Mouse (Mus musculus) embryonic stem cell, embryonic (primary cell): Measurements from ENCODE around the gene Hoxb5.

ENCODE experiments used
- CTCF ChIA-PET, 4 experiments: fragments of 300-600 bp in 2 of 4; fragments of 350-600 bp in 2 of 4; sonication (Branson Sonifier 250); formaldehyde crosslinking; loops; one replicate each; lab custom pipeline; 2022; ENCODE audit warnings: inconsistent platforms in 2 of 4; lab: Charles Lee
- POLR2A ChIA-PET, 4 experiments: fragments of 300-600 bp in 2 of 4; fragments of 350-600 bp in 2 of 4; sonication (Branson Sonifier 250); formaldehyde crosslinking; loops; one replicate each; lab custom pipeline; 2022; ENCODE audit warnings: antibody characterized with exemption in 4 of 4, inconsistent platforms in 1 of 4; lab: Charles Lee

Gene Hoxb5

GRCm38 (mm10) chr11:96290705-96291355 lies 12.3 kb upstream of the Hoxb5 start:
- ChIA-PET CTCF (interaction anchor here in 2 of 4 experiments (0.6 to 1.3 kb wide), 4 partner anchors 11 to 608 kb away, joined by 3 to 4 read pairs (median 4); no protein-coding TSS in a partner anchor), POLR2A (interaction anchor here in 1 of 4 experiments (0.6 to 0.8 kb wide), 3 partner anchors 14 to 256 kb away, joined by 3 to 4 read pairs (median 3); partner anchors contain the start of gene Snf8)

- POLR2A ChIA-PET = interaction anchor here in 1 of 4 experiments (0.6 to 1.0 kb wide), 4 partner anchors 12 to 257 kb away, joined by 3 to 4 read pairs (median 3); partner anchors contain the start of gene Snf8
- CTCF ChIA-PET = interaction anchor here (0.6 to 1.9 kb wide), 8 partner anchors 12 to 871 kb away, joined by 3 to 12 read pairs (median 4); no protein-coding TSS in a partner anchor
These were observed 11.2 kb upstream of the Hoxb5 start, which contains the start of gene Hoxb6 for GRCm38 (mm10) chr11:96291681-96292564. Gene Hoxb6 (plus strand): TSS chr11:96292476.

- CTCF ChIA-PET = interaction anchor here in 3 of 4 experiments (0.8 to 1.9 kb wide), 6 partner anchors 9 to 1080 kb away, joined by 3 to 12 read pairs (median 4); partner anchors contain the start of gene Hoxb5 (in 1 of the 3)
These were observed 10.4 kb upstream of the Hoxb5 start for GRCm38 (mm10) chr11:96292565-96293301.

GRCm38 (mm10) chr11:96293302-96293921 lies 9.7 kb upstream of the Hoxb5 start:
- POLR2A ChIA-PET = interaction anchor here in 1 of 4 experiments (1.0 kb wide), 1 partner anchor 11 kb away, joined by 4 read pairs; no protein-coding TSS in a partner anchor
- CTCF ChIA-PET = interaction anchor here (0.7 to 1.9 kb wide), 7 partner anchors 10 to 1080 kb away, joined by 3 to 12 read pairs (median 4); partner anchors contain the start of gene Hoxb5 (in 1 of the 4)

More at GRCm38 (mm10) chr11:96292565-96293301, 10.4 kb upstream of the Hoxb5 start:
- POLR2A ChIA-PET = interaction anchor here in 1 of 4 experiments (1.0 kb wide), 2 partner anchors 10 to 18 kb away, joined by 3 to 4 read pairs; no protein-coding TSS in a partner anchor

- POLR2A ChIA-PET = interaction anchor here in 1 of 4 experiments (0.7 to 1.3 kb wide), 4 partner anchors 10 to 219 kb away, joined by 3 to 6 read pairs (median 4); no protein-coding TSS in a partner anchor
- CTCF ChIA-PET = interaction anchor here (0.5 to 3.6 kb wide), 12 partner anchors 9 to 515 kb away, joined by 3 to 18 read pairs (median 4); partner anchors contain the start of gene Hoxb5 (in 1 of the 4)
These were observed 8.7 kb upstream of the Hoxb5 start for GRCm38 (mm10) chr11:96294245-96295091.

- POLR2A ChIA-PET = interaction anchor here in 3 of 4 experiments (0.6 to 1.6 kb wide), 11 partner anchors 8 to 376 kb away, joined by 3 to 6 read pairs (median 4); partner anchors contain the start of gene Hoxb5 (in 1 of the 3)
- CTCF ChIA-PET = interaction anchor here (0.5 to 3.6 kb wide), 20 partner anchors 9 to 516 kb away, joined by 3 to 18 read pairs (median 3); partner anchors contain the start of genes Hoxb7 (in 1 of the 4) and Hoxb8 (in 1 of the 4)
These were observed 7.9 kb upstream of the Hoxb5 start for GRCm38 (mm10) chr11:96295092-96295835.

- ChIA-PET POLR2A (interaction anchor here in 2 of 4 experiments (0.6 to 1.6 kb wide), 3 partner anchors 18 to 526 kb away, joined by 3 to 4 read pairs (median 3); no protein-coding TSS in a partner anchor), CTCF (interaction anchor here in 3 of 4 experiments (0.5 to 3.6 kb wide), 9 partner anchors 10 to 256 kb away, joined by 3 to 18 read pairs (median 3); partner anchors contain the start of gene Hoxb8 (in 1 of the 3))
These were observed 6.1 kb upstream of the Hoxb5 start for GRCm38 (mm10) chr11:96296997-96297396.

GRCm38 (mm10) chr11:96297428-96297827 lies 5.7 kb upstream of the Hoxb5 start:
- POLR2A ChIA-PET = interaction anchor here in 3 of 4 experiments (0.6 to 0.9 kb wide), 4 partner anchors 13 to 779 kb away, joined by 3 to 4 read pairs (median 3); no protein-coding TSS in a partner anchor
- CTCF ChIA-PET = interaction anchor here in 3 of 4 experiments (0.5 to 3.6 kb wide), 8 partner anchors 10 to 308 kb away, joined by 3 to 18 read pairs (median 4); no protein-coding TSS in a partner anchor

- CTCF ChIA-PET = interaction anchor here in 3 of 4 experiments (0.5 to 3.6 kb wide), 6 partner anchors 11 to 314 kb away, joined by 3 to 18 read pairs (median 4); no protein-coding TSS in a partner anchor
- POLR2A ChIA-PET = interaction anchor here in 2 of 4 experiments (0.6 to 0.9 kb wide), 2 partner anchors 14 to 778 kb away, joined by 3 to 4 read pairs; no protein-coding TSS in a partner anchor
These were observed 5.0 kb upstream of the Hoxb5 start for GRCm38 (mm10) chr11:96297968-96298635.

- ChIA-PET POLR2A (interaction anchor here in 1 of 4 experiments (0.7 to 1.5 kb wide), 3 partner anchors 12 to 61 kb away, joined by 3 to 5 read pairs (median 4); partner anchors contain the start of gene Hoxb7), CTCF (interaction anchor here in 1 of 4 experiments (0.7 kb wide), 1 partner anchor 227 kb away, joined by 5 read pairs; no protein-coding TSS in a partner anchor)
These were observed 4.1 kb upstream of the Hoxb5 start for GRCm38 (mm10) chr11:96298895-96299667.

GRCm38 (mm10) chr11:96299781-96300180 lies 3.4 kb upstream of the Hoxb5 start:
- CTCF ChIA-PET = interaction anchor here in 2 of 4 experiments (0.7 to 1.4 kb wide), 4 partner anchors 20 to 227 kb away, joined by 3 to 5 read pairs (median 4); no protein-coding TSS in a partner anchor
- POLR2A ChIA-PET = interaction anchor here in 2 of 4 experiments (0.6 to 1.5 kb wide), 4 partner anchors 13 to 132 kb away, joined by 3 to 4 read pairs (median 3); partner anchors contain the start of gene Hoxb7 (in 1 of the 2)

GRCm38 (mm10) chr11:96300354-96301063 lies 2.6 kb upstream of the Hoxb5 start:
- POLR2A ChIA-PET = interaction anchor here in 2 of 4 experiments (0.6 to 1.5 kb wide), 6 partner anchors 16 to 133 kb away, joined by 3 to 5 read pairs (median 3); no protein-coding TSS in a partner anchor
- CTCF ChIA-PET = interaction anchor here in 3 of 4 experiments (0.6 to 1.8 kb wide), 5 partner anchors 21 to 284 kb away, joined by 3 to 10 read pairs (median 4); no protein-coding TSS in a partner anchor
